Mouse (Mus musculus) forebrain, postnatal 0 days (tissue): Measurements from ENCODE around the gene Eloa. TPM values are rescaled to one million over a fixed set of nuclear protein-coding genes. Genes with fewer than 3 reads are reported as not detected.
A peak's percentile ranks its signal among the peaks of the same experiment; 100 is the strongest.

Experiments used
- ATAC-seq: fragments of 200-750 bp; cut with Nextera tagmentation; 2 replicates; pipeline ENCODE4 v1.8.0; 2017; ENCODE audit warnings: mild to moderate bottlenecking, moderate library complexity
- DNase-seq: peaks from one replicate; pipeline ENCODE4 v3.0.0-alpha.2; 2015
- H3K27ac ChIP-seq: fragments of 300-500 bp; sonication (generic); 2 replicates; pipeline ENCODE4 v1.5.1; 2014; ENCODE audit warnings: low read depth, mild to moderate bottlenecking, antibody characterized with exemption, low read length, moderate library complexity, mixed read lengths
- H3K27me3 ChIP-seq: fragments of 300-500 bp; sonication (generic); 2 replicates; pipeline ENCODE4 v1.6.1; 2014; ENCODE audit warnings: mild to moderate bottlenecking, low read length, mixed read lengths; ENCODE audit not compliant: insufficient read depth
- H3K36me3 ChIP-seq: fragments of 300-500 bp; sonication (generic); 2 replicates; pipeline ENCODE4 v1.6.1; 2014; ENCODE audit warnings: mild to moderate bottlenecking, moderate library complexity; ENCODE audit not compliant: insufficient read depth
- H3K4me1 ChIP-seq: fragments of 300-500 bp; sonication (generic); 2 replicates; pipeline ENCODE4 v1.6.1; 2014; ENCODE audit warnings: antibody characterized with exemption; ENCODE audit not compliant: insufficient read depth
- H3K4me2 ChIP-seq: fragments of 300-500 bp; sonication (generic); 2 replicates; pipeline ENCODE4 v1.6.1; 2014; ENCODE audit warnings: low read depth, mild to moderate bottlenecking, moderate library complexity
- H3K4me3 ChIP-seq: fragments of 300-500 bp; sonication (generic); 2 replicates; pipeline ENCODE4 v1.5.1; 2014; ENCODE audit warnings: low read depth, low read length, mixed read lengths
- H3K9ac ChIP-seq: fragments of 300-500 bp; sonication (generic); 2 replicates; pipeline ENCODE4 v1.6.1; 2014; ENCODE audit warnings: mild to moderate bottlenecking
- H3K9me3 ChIP-seq: fragments of 300-500 bp; sonication (generic); 2 replicates; pipeline ENCODE4 v1.6.1; 2016; ENCODE audit warnings: low read length
- CTCF ChIP-seq: sonication (generic); IDR thresholded peaks from 2 replicates; pipeline ENCODE4 v1.5.1; 2016; ENCODE audit warnings: antibody characterized with exemption, control low read depth, low read depth
- WGBS: fragments of 180-500 bp; shearing (Covaris S2); extraction: QIAGEN DNeasy Blood & Tissue Kit; methylation state at CpG from one replicate; pipeline ENCODE4 v1.1.7; 2014; 5-methylcytosine and 5-hydroxymethylcytosine counted together
- polyA plus RNA-seq: library from polyadenylated mRNA; unstranded; fragments of >200 nt; fragmentation: Nextera tagmentation; extraction: Ambion mirVana; gene quantifications from 2 replicates; pipeline ENCODE4 v1.2.1, GENCODE M21; 2015
- total RNA-seq: library from RNA; depleted of rRNA; stranded (reverse); fragments of >200 nt; gene quantifications from 2 replicates; pipeline ENCODE4 v1.2.3, GENCODE M21; 2014

Eloa gene
- total and polyA plus RNA-seq, 2 experiments from 2014 or later, result 21.3 to 36.7 TPM

DNA sequence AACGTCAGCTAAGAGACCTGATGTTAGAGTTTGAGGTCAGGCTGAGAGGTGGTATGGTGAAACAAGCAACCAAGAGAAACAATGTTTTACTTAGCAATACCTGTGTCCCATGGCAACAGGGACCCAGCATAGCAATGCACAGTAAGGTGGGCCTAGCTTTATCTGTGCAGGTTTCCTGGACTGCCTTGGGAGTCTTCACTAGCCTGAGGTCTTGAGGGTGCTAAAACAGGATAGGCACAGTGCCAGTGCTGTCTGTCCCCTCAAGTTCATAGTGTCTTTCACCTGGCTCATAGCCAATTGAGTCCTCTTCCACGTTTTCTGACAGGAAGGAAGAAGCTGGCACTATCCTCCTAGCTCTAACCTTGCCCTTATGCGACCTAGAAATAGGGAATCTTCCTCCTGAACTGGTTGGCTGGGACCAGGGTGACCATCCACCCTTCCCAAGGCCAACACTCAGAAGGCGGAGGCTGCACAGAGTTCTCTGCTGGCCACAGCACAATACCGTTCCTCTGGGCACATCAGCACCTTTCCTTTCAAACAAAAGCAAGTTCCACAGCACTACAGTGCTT is 17.4 kb downstream of the Eloa start:
- Histone ChIP-seq H3K4me2 (no peak overlapping the region), H3K9ac (no peak overlapping the region), H3K27me3 (no peaks in the 10 kb centered on the region), H3K9me3 (no peaks in the 10 kb centered on the region), H3K27ac (no peak overlapping the region), H3K4me1 (no peaks in the 10 kb centered on the region), H3K4me3 (no peak overlapping the region), H3K36me3 (peaks cover 63% of the 10 kb centered on the region)
- DNase-seq (no peak), ATAC-seq (no peak)
- TF ChIP-seq CTCF, result no peak
- 89% methylated on average over 5 of the region's 5 CpGs for WGBS

- Histone ChIP-seq H3K36me3 (no peaks in the 10 kb centered on the region), H3K4me1 (no peaks in the 10 kb centered on the region), H3K9ac (no peak overlapping the region), H3K9me3 (no peaks in the 10 kb centered on the region), H3K27me3 (no peaks in the 10 kb centered on the region), H3K27ac (no peak overlapping the region), H3K4me3 (no peak overlapping the region), H3K4me2 (no peak overlapping the region)
- no peak for DNase-seq
- TF ChIP-seq CTCF, result no peak
- 87% methylated on average over 4 of the region's 4 CpGs for WGBS
- ATAC-seq, result no peak
Observed at GRCm38 (mm10) chr4:135995118-135995517, 26.4 kb downstream of the Eloa start.

DNA sequence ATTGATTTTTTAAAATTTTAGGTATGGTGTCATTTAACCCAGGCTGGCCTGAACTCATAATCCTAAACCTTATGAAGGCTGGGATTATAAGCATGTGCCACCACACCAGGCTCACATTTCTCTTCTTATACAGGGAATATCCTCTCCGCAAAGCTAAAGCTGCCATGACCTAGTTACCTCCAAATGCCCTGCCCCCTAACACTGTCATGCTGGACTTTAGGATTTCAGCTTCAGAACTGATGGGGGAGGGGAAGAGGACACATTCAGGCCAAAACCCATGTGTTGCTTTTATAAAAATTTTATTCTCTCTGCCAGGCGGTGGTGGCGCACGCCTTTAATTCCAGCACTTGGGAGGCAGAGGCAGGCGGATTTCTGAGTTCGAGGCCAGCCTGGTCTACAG is 27.6 kb downstream of the Eloa start:
- Histone ChIP-seq H3K9me3 (no peaks in the 10 kb centered on the region), H3K4me1 (no peaks in the 10 kb centered on the region), H3K4me2 (no peak overlapping the region), H3K27me3 (no peaks in the 10 kb centered on the region), H3K9ac (no peak overlapping the region), H3K4me3 (no peak overlapping the region), H3K36me3 (no peaks in the 10 kb centered on the region), H3K27ac (no peak overlapping the region)
- DNase-seq (no peak), ATAC-seq (no peak)
- no peak for TF ChIP-seq CTCF
- WGBS, result 91% methylated on average over 6 of the region's 6 CpGs

DNA sequence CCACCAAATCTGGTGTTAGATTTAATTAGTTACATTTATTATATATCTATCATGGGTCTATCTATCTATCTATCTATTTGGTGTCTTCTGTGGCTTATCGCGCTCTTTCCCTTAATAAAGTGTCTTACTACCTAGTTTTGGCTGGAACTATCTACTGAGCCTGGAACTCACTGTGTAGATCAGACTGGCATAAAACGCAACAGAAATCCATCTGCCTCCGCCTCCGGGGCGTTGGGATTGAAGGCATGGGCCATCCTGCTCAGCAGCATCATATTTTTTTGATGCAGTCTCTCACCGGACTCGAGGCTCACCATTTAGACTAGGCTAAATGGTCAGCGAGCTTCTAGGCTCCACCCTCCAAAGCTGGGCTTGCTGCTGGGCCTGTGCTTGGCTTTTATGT is 33.8 kb downstream of the Eloa start:
- H3K27me3 ChIP-seq, result no peaks in the 10 kb centered on the region
- DNase-seq (no peak), ATAC-seq (no peak)
- peak overlapping the region; percentile 86 for H3K4me3 ChIP-seq
- peak overlapping the region; percentile 91 for H3K9ac ChIP-seq
- peak overlapping the region; percentile 81; the same call in 1 of the 2 replicates for H3K27ac ChIP-seq
- 66% methylated on average over 9 of the region's 9 CpGs for WGBS
- no peak for TF ChIP-seq CTCF
- H3K36me3 ChIP-seq, result peaks cover under 1% of the 10 kb centered on the region; the same call in 1 of the 2 replicates
- H3K9me3 ChIP-seq, result no peaks in the 10 kb centered on the region
- H3K4me2 ChIP-seq, result peak overlapping the region; percentile 95
- peaks cover 12% of the 10 kb centered on the region; the same call in 1 of the 2 replicates for H3K4me1 ChIP-seq

GRCm38 (mm10) chr4:135986943-135987710 is 34.4 kb downstream of the Eloa start, which contains the start of gene Pithd1:
Gene Pithd1, minus strand, starts transcription at chr4:135987264.
- WGBS, result 3% methylated on average over 72 of the region's 81 CpGs
- TF ChIP-seq CTCF, result peak; percentile 51

DNA sequence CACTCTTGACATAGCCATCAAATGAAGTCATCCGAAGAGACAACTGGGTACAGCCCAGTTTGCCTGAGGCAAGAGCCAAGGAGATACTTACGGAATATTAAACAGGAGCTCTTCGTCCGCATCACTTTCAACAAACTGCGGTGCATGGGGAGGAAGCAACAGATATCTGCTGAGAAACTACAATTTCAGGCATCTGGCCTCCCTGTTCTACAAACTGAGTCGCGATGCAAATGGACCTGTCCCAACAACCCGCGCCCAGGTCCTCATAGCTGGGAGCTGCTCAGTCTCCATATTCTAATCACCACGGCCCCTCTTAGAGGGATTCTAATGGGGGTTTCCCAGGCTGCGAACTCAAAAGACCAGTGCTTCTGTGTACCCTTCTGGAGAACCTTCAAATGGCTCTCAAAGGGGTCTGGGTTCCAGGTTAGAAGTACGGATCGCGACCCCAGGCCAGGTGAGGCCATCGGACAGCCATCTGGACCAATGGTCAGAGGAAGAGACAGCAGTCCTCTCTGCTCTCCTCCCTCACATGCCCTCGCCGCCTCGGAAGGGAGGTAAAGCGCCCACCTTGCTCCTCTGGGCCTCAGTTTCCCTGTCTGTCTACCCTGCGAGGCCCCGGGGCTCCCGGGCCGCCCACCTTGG is 35.1 kb downstream of the Eloa start:
- Histone ChIP-seq H3K4me1 (peaks cover 12% of the 10 kb centered on the region; the same call in 1 of the 2 replicates), H3K4me3 (peak overlapping the region; percentile 86), H3K9ac (peak overlapping the region; percentile 91), H3K27me3 (no peaks in the 10 kb centered on the region), H3K9me3 (no peaks in the 10 kb centered on the region), H3K4me2 (peak overlapping the region; percentile 95), H3K36me3 (peaks cover 8% of the 10 kb centered on the region; the same call in 1 of the 2 replicates), H3K27ac (peak overlapping the region; percentile 81)
- ATAC-seq (no peak), DNase-seq (peak; percentile 17)
- 6% methylated on average over 23 of the region's 23 CpGs for WGBS
- no peak for TF ChIP-seq CTCF

More at GRCm38 (mm10) chr4:135986943-135987710, 34.4 kb downstream of the Eloa start, which contains the start of gene Pithd1:
- Histone ChIP-seq H3K9ac (peak within 1 kb of the TSS; percentile 91), H3K27me3 (no peaks in the 10 kb centered on the region), H3K4me1 (peaks cover 12% of the 10 kb centered on the region; the same call in 1 of the 2 replicates), H3K27ac (peak within 1 kb of the TSS; percentile 81), H3K9me3 (no peaks in the 10 kb centered on the region), H3K4me3 (peak within 1 kb of the TSS; percentile 86), H3K4me2 (peak within 1 kb of the TSS; percentile 95), H3K36me3 (peaks cover 6% of the 10 kb centered on the region; the same call in 1 of the 2 replicates)
- DNase-seq (peak; percentile 97), ATAC-seq (peak; percentile 95)
